Mouse (Mus musculus): ENCODE data around the gene Dgki. TPM values are rescaled to one million over a fixed set of nuclear protein-coding genes. Genes with fewer than 3 reads are reported as not detected.
A peak's percentile ranks its signal among the peaks of the same experiment; 100 is the strongest.

The Dgki gene
- polyA plus RNA-seq, 1 experiment from 2014 or later = 0.27 TPM

DNA sequence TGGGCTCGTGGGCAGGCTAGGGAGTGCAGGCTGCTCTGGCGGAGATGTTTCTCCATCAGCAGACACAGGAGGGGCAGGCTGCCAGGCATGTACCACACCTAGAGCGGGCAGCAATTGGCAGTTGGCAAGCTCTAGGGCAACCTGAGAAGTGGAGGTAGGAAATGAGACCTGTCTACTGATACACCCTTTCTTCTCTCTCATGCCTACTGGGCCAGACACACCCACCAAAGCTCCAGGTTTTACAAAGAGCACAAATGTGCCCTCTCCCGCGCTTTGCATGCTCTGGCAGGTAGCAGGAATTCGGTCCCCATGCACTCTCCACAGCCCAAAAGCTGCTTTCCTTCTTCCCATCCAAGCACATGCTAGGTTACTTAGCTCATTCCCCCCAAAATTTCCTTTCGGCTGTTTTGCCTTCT is 490.7 kb downstream of the Dgki start:
- H3K9ac ChIP-seq (ENCODE audit: low read depth, low read length) = peak overlapping the region; percentile 75
- peak overlapping the region; percentile 56 for H3K4me2 ChIP-seq (replicated peaks; ENCODE audit: low read depth, low read length)
- H3K27me3 ChIP-seq (ENCODE audit: control insufficient read depth, insufficient read depth, low read length) = no peaks in the 10 kb centered on the region
- H3K27ac ChIP-seq (ENCODE audit: low read depth, low read length) = peak overlapping the region; percentile 82
- H3K4me3 ChIP-seq (ENCODE audit: low read length) = peak overlapping the region; percentile 63
- H3K4me1 ChIP-seq (ENCODE audit: control insufficient read depth, insufficient read depth, low read length) = 0 out of 2 replicates have a peak, but pooled peaks cover 12% of the 10 kb centered on the region
- H3K9me3 ChIP-seq (ENCODE audit: control insufficient read depth, low read length) = no peaks in the 10 kb centered on the region
- peak; percentile 84; the same call in 1 of the 2 replicates for ATAC-seq (ENCODE audit: low FRiP score, low TSS enrichment)
- 8% methylated on average over 7 of the region's 7 CpGs for WGBS
- H3K36me3 ChIP-seq (ENCODE audit: control insufficient read depth, insufficient read depth, low read length) = peaks cover 12% of the 10 kb centered on the region; the same call in 1 of the 2 replicates

DNA sequence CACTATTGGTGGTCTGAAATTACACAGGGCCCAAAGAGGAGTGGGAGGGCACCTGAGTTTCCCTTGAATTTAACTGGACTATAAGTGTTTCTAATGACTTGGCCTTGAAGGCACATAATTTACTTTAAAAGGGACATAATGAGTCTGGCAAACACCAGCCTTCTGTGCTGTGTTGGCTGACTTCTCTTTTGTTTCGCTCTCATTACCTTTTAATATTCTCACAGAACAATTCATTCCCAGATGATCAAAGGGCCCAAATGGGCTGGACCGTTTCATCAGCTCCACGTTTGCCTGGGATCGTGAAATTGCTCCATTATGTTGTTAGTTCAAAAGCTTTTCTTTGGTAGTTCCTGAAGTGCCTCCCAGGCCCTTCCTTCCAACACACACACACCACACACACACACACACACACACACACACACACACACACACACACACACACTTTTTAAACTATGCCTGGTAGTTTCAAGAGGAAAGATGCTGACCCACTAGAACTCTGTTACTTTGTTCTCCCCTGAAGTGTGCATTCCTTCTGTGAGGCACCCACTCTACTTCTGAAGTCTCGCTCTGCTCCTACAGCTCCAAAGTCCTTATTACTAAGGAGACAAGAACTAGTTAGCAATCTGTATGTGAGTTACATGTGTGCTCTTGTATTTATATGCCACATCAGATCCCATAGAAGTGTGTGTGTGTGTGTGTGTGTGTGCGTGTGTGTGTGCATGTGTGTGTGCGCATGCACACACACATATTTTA is 491.5 kb downstream of the Dgki start:
- Histone ChIP-seq H3K4me3 (ENCODE audit: low read length) (peak overlapping the region; percentile 63), H3K9ac (ENCODE audit: low read depth, low read length) (peak overlapping the region; percentile 75; the same call in 1 of the 2 replicates), H3K4me1 (ENCODE audit: control insufficient read depth, insufficient read depth, low read length) (0 out of 2 replicates have a peak, but pooled peaks cover 12% of the 10 kb centered on the region), H3K4me2 (replicated peaks; ENCODE audit: low read depth, low read length) (peak overlapping the region; percentile 56), H3K27ac (ENCODE audit: low read depth, low read length) (no peak overlapping the region; the same call in 1 of the 2 replicates), H3K9me3 (ENCODE audit: control insufficient read depth, low read length) (no peaks in the 10 kb centered on the region), H3K27me3 (ENCODE audit: control insufficient read depth, insufficient read depth, low read length) (no peaks in the 10 kb centered on the region), H3K36me3 (ENCODE audit: control insufficient read depth, insufficient read depth, low read length) (peaks cover 14% of the 10 kb centered on the region; the same call in 1 of the 2 replicates)
- no peak for ATAC-seq (ENCODE audit: low FRiP score, low TSS enrichment)
- WGBS = 26% methylated on average over 7 of the region's 7 CpGs

DNA sequence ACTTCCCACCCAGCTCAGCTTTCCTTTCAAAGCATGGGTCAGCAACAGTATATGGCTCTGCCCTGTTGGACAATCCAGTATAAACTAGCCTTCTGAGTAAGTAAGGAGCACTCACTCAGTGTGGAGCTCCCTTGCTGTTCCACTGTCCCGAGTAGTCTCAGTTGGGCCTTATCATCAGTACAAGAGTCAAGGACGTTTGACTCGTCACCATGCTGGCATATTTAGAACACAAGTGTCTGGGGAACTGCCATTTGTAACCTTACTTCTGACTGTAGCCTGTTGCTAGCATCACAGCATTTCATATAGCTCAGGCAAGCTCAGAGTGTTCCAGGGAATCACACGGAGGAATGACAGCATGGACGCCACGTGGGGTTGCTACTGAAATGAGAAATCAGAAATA is 493.1 kb downstream of the Dgki start:
- H3K4me1 ChIP-seq (ENCODE audit: control insufficient read depth, insufficient read depth, low read length) = 0 out of 2 replicates have a peak, but pooled peaks cover 12% of the 10 kb centered on the region
- no peak overlapping the region for H3K27ac ChIP-seq (ENCODE audit: low read depth, low read length)
- H3K4me3 ChIP-seq (ENCODE audit: low read length) = no peak overlapping the region
- H3K27me3 ChIP-seq (ENCODE audit: control insufficient read depth, insufficient read depth, low read length) = no peaks in the 10 kb centered on the region
- no peak overlapping the region for H3K9ac ChIP-seq (ENCODE audit: low read depth, low read length)
- no peak overlapping the region for H3K4me2 ChIP-seq (replicated peaks; ENCODE audit: low read depth, low read length)
- no peak for ATAC-seq (ENCODE audit: low FRiP score, low TSS enrichment)
- no peaks in the 10 kb centered on the region for H3K9me3 ChIP-seq (ENCODE audit: control insufficient read depth, low read length)
- 91% methylated on average over 6 of the region's 6 CpGs for WGBS
- H3K36me3 ChIP-seq (ENCODE audit: control insufficient read depth, insufficient read depth, low read length) = peaks cover 16% of the 10 kb centered on the region; the same call in 1 of the 2 replicates

DNA sequence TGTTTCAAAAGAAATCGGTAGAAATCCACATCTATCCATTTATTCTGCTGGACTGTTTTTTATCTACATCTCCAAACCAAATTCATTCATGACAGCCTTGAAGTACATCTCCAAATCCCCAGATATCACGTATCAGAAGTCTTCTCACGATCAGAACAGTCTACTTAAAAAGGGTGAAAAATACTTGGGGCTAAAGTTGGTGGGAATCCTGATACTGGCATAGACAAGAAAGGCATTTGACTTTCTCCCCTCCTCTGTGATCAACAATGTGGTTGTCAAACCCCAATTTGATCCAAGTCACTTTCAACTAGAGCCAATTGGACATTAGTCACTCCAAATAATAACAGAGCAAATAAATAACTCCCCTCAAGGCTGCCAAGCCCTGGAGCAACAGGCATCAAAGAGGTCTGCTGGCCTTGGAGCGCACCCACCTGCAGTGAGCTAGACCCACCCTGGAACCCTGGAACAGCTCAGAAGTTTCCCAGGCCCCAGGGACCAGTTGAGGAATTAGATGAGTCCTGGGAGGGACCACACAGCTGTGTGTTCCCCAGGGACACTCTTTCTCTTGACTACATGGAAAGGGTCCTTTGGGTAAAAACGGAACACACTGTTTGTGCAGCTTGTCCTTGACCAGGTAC is 499.6 kb downstream of the Dgki start:
- Histone ChIP-seq H3K4me1 (ENCODE audit: control insufficient read depth, insufficient read depth, low read length) (no peaks in the 10 kb centered on the region), H3K27me3 (ENCODE audit: control insufficient read depth, insufficient read depth, low read length) (no peaks in the 10 kb centered on the region), H3K4me2 (replicated peaks; ENCODE audit: low read depth, low read length) (no peak overlapping the region), H3K36me3 (ENCODE audit: control insufficient read depth, insufficient read depth, low read length) (peaks cover 4% of the 10 kb centered on the region; the same call in 1 of the 2 replicates), H3K9ac (ENCODE audit: low read depth, low read length) (no peak overlapping the region), H3K9me3 (ENCODE audit: control insufficient read depth, low read length) (no peaks in the 10 kb centered on the region), H3K4me3 (ENCODE audit: low read length) (no peak overlapping the region), H3K27ac (ENCODE audit: low read depth, low read length) (no peak overlapping the region)
- 90% methylated on average over 5 of the region's 5 CpGs for WGBS
- ATAC-seq (ENCODE audit: low FRiP score, low TSS enrichment) = no peak

DNA sequence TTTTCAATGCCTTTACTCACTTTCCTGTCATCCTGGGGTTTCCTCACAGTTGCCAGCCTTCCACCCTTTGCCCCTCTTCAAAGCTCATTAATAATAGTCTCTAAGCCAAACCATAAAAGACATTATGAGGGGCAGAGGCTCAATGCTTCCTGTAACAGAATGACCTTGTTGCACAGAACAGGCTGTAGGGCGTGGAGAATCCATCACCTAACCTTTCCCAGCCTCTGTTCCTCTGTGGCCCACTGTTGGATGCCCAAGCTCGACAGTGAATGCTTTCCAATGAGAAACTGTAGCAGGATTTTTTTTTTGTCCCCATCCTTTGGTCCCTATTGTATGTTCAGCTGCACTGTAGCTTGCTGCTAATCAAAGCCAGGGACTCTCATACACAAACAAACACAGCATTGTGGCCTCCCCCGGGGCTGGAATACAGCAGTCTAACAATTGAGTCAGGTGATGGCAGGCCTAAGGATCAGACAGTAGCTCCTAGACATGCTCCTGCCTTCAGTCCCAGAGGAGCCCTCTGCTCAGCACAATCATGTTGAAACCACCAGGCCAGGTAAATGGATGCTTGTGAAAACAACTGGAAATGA is 502.8 kb downstream of the Dgki start:
- WGBS = 45% methylated on average over 3 of the region's 3 CpGs
- no peaks in the 10 kb centered on the region for H3K36me3 ChIP-seq (ENCODE audit: control insufficient read depth, insufficient read depth, low read length)
- 0 out of 2 replicates have a peak, but pooled peaks cover 3% of the 10 kb centered on the region for H3K4me1 ChIP-seq (ENCODE audit: control insufficient read depth, insufficient read depth, low read length)
- H3K27ac ChIP-seq (ENCODE audit: low read depth, low read length) = no peak overlapping the region
- no peaks in the 10 kb centered on the region for H3K9me3 ChIP-seq (ENCODE audit: control insufficient read depth, low read length)
- no peaks in the 10 kb centered on the region for H3K27me3 ChIP-seq (ENCODE audit: control insufficient read depth, insufficient read depth, low read length)
- H3K4me2 ChIP-seq (replicated peaks; ENCODE audit: low read depth, low read length) = no peak overlapping the region
- H3K9ac ChIP-seq (ENCODE audit: low read depth, low read length) = no peak overlapping the region
- H3K4me3 ChIP-seq (ENCODE audit: low read length) = no peak overlapping the region
- no peak for ATAC-seq (ENCODE audit: low FRiP score, low TSS enrichment)

Other genes starting within 250 kb of the Dgki start
- 21.3 and 34.2 TPM in 2 replicates for gene Creb3l2, start 142.0 kb upstream of the Dgki start, polyA plus RNA-seq (2014; fragmentation: Nextera tagmentation; extraction: Ambion mirVana)
- gene Akr1d1, start 230.0 kb upstream of the Dgki start, polyA plus RNA-seq (2014; fragmentation: Nextera tagmentation; extraction: Ambion mirVana) = 0.08 TPM in 1 of 2 replicates, not detected in the other